23 mouse cellular contexts compared by ENCODE assay signal in the genomic region with DNA sequence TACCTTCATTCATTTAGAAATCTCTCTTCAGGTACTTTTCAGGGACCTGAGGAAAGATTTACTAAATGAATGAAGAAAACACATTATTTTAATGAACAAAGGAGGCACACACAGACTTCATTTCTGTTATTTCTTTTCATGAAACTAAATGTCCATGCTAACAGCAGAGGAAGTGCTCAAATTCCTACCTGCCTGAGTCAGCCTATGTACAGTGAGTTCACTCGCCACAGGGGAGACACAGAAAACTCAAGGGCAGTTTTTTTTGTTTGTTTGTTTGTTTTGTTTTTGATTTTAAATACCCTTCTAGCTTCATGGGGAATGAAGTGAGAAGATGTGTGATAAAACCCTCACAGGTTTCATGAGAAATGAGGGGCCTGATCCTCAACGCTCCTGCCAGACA.
"Had no signal": no experiment of that assay in that cellular context is flagged by ENCODE, and none has a peak within 500 bp of the region (broad histone marks: within the 10 kb centered on the region; RNA-seq: fewer than 3 reads in every experiment).

No protein-coding gene starts in this region.

- H3K4me1 ChIP-seq: heart, embryonic 15.5 days; hindbrain, embryonic 13.5 days; hindbrain, embryonic 15.5 days; limb, embryonic 13.5 days; limb, embryonic 15.5 days; liver, embryonic 12.5 days had no signal

- DNase-seq: gastrocnemius, postnatal 14 days; gastrocnemius, postnatal 36 days; heart, adult 11 months; heart, adult 2 months; heart, postnatal 14 days; heart, postnatal 36 days; kidney, adult 11 months; kidney, adult 8-10 months; kidney, postnatal 10 days; kidney, postnatal 25 days; kidney, postnatal 4 days; layer of hippocampus, adult 9-11 months; layer of hippocampus, postnatal 36 days; left cerebral cortex, postnatal 4 days had no signal

- H3K27ac ChIP-seq: heart, adult 2 months; heart, embryonic 13.5 days; heart, embryonic 15.5 days; hindbrain, embryonic 13.5 days; hindbrain, embryonic 15.5 days; hindbrain, postnatal 0 days; limb, embryonic 13.5 days; limb, embryonic 15.5 days; liver, embryonic 12.5 days; liver, embryonic 14.5 days had no signal

- H3K4me3 ChIP-seq: heart, adult 2 months; heart, embryonic 13.5 days; heart, embryonic 15.5 days; hindbrain, embryonic 13.5 days; hindbrain, embryonic 15.5 days; limb, embryonic 13.5 days; limb, embryonic 15.5 days; liver, embryonic 12.5 days had no signal
